Mouse (Mus musculus): ENCODE measurements around the gene Sec1.

Gene Sec1

GRCm38 (mm10) chr7:45704730-45705442, 10.7 kb upstream of the Sec1 start, which contains the start of gene Dbp:
TSS of gene Dbp (plus strand) at chr7:45705088.
- peak; percentile 100 for DNase-seq (ENCODE audit: low read depth, low spot score)

GRCm38 (mm10) chr7:45704046-45704559, 9.9 kb upstream of the Sec1 start:
- DNase-seq (ENCODE audit: low read depth, low spot score) = peak; percentile 95

GRCm38 (mm10) chr7:45703521-45704033, 9.4 kb upstream of the Sec1 start:
- no peak for DNase-seq (ENCODE audit: low read depth, low spot score)

DNA sequence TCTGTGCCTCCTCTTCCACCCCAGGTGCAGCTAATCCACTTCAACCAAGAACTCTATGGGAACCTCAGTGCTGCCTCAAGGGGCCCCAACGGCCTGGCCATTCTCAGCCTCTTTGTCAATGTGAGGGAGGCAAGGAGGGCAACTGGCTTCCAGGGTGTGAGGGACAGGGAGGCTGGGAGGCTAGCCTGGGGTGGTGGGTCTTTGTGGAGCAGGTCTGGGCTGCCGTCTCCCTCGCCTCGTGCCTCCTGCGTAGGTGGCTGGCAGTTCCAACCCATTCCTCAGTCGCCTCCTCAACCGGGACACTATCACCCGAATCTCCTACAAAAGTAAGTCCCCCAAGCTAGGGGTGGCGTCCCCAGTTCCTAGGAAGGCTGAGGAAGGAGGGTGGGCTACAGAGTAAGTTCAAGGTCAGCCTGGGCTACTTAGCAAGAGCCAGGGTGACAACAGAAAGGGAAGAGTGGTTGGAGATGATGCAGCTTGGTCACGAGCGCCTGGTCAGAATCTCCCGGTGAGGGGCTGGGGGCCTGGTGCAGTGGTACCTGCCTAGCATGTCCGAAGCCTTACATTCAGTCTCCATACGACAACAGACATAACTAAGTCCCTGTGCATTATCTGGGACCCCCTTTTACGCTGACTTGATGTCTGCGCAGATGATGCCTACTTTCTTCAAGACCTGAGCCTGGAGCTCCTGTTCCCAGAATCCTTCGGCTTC, 8.8 kb upstream of the Sec1 start:
- DNase-seq (ENCODE audit: low read depth, low spot score) = no peak

DNA sequence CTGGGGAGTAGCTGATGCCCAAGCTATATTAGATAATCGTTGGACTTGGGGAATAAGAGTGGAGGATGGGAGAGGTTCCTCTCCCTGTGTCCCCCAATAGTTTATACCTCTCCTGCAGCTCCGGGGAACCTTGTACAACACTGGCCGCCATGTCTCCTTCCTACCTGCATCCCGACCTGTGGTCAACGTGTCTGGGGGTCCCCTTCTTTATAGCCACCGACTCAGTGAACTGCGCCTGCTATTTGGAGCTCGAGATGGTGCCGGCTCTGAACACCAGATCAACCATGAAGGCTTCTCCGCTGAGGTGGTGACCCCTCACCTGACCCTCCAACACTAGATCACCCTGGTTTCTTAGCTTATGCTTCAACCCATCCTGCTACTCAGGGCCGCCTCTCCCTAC, 8.1 kb upstream of the Sec1 start:
- DNase-seq (ENCODE audit: low read depth, low spot score) = no peak

DNA sequence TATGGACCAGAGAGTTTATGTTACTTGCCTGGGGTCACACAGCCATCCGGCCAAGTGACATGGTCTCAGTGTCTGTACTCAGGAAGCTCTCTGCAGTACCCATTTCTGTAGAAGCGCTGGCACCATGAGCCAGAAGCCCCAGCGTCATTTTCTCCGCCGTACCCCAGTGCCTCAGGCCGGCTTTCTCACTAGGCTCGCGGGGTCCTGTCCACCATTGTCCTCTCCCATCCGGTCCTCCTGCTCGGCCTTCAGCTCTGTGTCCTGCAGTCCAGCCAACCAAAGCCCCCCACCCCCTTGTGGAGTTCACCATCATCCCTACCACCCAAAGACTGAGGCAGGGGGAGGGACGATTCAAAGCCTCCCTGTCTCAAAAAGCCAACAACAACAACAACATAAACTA, 7.4 kb upstream of the Sec1 start:
- DNase-seq (ENCODE audit: low read depth, low spot score) = no peak

DNA sequence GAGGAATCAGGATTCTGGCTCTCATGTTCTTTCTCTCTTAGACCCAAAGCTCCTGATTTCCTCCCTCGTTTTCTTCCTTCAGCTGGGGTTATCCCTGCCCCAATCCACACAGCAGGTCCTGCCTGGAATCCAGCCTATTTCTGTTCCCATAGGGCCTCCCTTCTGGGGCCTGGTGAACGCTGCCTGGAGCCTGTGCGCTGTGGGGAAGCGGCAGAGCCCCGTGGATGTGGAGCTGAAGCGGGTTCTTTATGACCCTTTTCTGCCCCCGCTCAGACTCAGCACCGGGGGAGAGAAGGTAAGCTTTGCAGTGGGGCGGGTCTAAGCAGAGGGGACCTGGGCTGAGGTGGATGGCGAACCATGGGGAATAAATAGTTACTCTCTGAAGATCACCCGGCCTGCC, 6.9 kb upstream of the Sec1 start:
- no peak for DNase-seq (ENCODE audit: low read depth, low spot score)

DNA sequence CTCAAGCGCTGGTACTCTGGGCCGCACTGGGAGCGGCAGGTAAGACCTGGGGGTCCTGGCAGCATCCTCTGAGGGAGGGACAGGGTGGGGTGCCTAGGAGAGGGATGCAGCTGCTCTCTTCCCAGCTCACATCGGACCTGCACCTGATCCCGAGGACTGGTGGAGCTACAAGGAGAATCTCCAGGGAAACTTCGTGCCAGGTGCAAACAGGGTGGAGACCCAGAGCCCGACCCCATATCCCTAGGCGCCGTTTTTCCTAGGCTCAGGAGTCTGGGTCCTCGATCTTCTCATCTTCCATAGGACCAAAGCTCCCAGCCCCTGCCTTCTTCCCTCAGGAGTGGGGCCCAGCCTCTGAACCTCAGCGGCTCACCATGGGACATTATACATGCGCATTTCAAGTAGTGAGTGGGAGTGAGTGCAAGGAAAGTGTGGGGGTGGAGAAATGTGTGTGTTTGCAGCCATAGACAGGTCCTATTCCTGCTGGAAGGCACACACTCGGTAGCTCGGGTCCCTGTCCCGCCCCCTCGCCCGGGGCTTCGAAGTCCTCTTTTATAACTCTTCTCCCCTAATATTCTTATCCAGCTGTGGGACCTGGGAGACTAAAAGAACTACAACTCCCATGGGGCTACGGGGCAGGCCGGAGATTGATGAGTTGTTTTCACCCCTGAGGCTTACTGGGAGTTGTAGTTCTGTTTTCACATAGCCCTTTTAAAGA, 6.3 kb upstream of the Sec1 start:
- peak; percentile 78 for DNase-seq (ENCODE audit: low read depth, low spot score)

GRCm38 (mm10) chr7:45699523-45700141, 5.4 kb upstream of the Sec1 start, which contains the start of gene Car11:
TSS of gene Car11 (plus strand) at chr7:45699843.
- DNase-seq (ENCODE audit: low read depth, low spot score) = no peak

DNA sequence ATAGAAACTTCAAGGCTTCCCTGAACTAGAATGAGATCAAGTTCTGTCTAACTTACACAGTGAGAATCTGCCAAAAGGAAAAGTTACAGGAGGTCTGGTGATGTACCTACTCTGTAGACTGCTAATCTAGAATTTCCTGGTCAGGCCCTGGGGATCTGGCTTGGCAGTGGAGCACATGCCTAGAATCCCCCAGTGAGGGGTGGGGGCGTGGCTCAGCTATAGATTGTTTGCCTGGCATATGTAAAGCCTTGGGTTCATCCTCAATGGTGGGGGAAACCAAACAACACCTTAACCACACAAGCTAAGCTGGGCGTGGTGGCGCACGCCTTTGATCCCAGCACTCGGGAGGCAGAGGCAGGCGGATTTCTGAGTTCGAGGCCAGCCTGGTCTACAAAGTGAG, 3.7 kb upstream of the Sec1 start:
- DNase-seq (ENCODE audit: low read depth, low spot score) = no peak

GRCm38 (mm10) chr7:45695098-45695497, 896 bp upstream of the Sec1 start:
- DNase-seq (ENCODE audit: low read depth, low spot score) = no peak

- no peak for DNase-seq (ENCODE audit: low read depth, low spot score)
Observed at GRCm38 (mm10) chr7:45692364-45692763, 1.8 kb downstream of the Sec1 start.

- no peak for DNase-seq (ENCODE audit: low read depth, low spot score)
Observed at GRCm38 (mm10) chr7:45689800-45690199, 4.4 kb downstream of the Sec1 start.

GRCm38 (mm10) chr7:45689099-45689498, 5.1 kb downstream of the Sec1 start:
- DNase-seq (ENCODE audit: low read depth, low spot score) = no peak

GRCm38 (mm10) chr7:45686841-45687240, 7.4 kb downstream of the Sec1 start:
- DNase-seq (ENCODE audit: low read depth, low spot score) = no peak

GRCm38 (mm10) chr7:45685811-45686210, 8.4 kb downstream of the Sec1 start:
- no peak for DNase-seq (ENCODE audit: low read depth, low spot score)

GRCm38 (mm10) chr7:45683396-45684050, 10.7 kb downstream of the Sec1 start, which contains the start of gene Ntn5:
TSS of gene Ntn5 (plus strand) at chr7:45684022.
- no peak for DNase-seq (ENCODE audit: low read depth, low spot score)

GRCm38 (mm10) chr7:45682144-45683126, 11.8 kb downstream of the Sec1 start:
- peak; percentile 89 for DNase-seq (ENCODE audit: low read depth, low spot score)

GRCm38 (mm10) chr7:45681046-45681736, 13.0 kb downstream of the Sec1 start:
- peak; percentile 82 for DNase-seq (ENCODE audit: low read depth, low spot score)
